Mouse (Mus musculus): ENCODE results near the gene Colgalt2. TPM values are rescaled to one million over a fixed set of nuclear protein-coding genes. Genes with fewer than 3 reads are reported as not detected.

Colgalt2 gene
- polyA plus RNA-seq, 1 experiment: 7.5 TPM

- peaks cover 35% of the 10 kb centered on the region for H3K4me1 ChIP-seq (ENCODE audit: control insufficient read depth, insufficient read depth, low read length)
- H3K36me3 ChIP-seq (ENCODE audit: control insufficient read depth, insufficient read depth, low read length): peaks cover 13% of the 10 kb centered on the region; the same call in 1 of the 2 replicates
Observed at GRCm38 (mm10) chr1:152556576-152557281, 157.1 kb downstream of the Colgalt2 start.

More at GRCm38 (mm10) chr1:152556576-152557281, 157.1 kb downstream of the Colgalt2 start:
- Histone ChIP-seq H3K4me3 (ENCODE audit: insufficient read depth, low read depth, low read length) (no peak overlapping the region), H3K27ac (ENCODE audit: insufficient read depth, low read depth, low read length) (peak overlapping the region; percentile 82; the same call in 1 of the 2 replicates), H3K27me3 (replicated peaks; ENCODE audit: control insufficient read depth, insufficient read depth, low read length) (no peaks in the 10 kb centered on the region)
- WGBS: 25% methylated on average over 14 of the region's 14 CpGs
- peak; percentile 75 for DNase-seq
- TF ChIP-seq CTCF (conservative IDR thresholded peaks at IDR 0.05; ENCODE audit: insufficient read depth, insufficient read length, low read depth, low read length): no peak

Other genes with a start within 250 kb of the Colgalt2 start
- gene Tsen15, start 13.1 kb upstream of the Colgalt2 start, polyA plus RNA-seq (2012; rRNA removed): 14.6 and 18.8 TPM in 2 replicates